Mouse (Mus musculus): Measurements from ENCODE around the gene Limk2.

The Limk2 gene

GRCm38 (mm10) chr11:3370928-3371598, 37.9 kb downstream of the Limk2 start:
- DNase-seq (ENCODE audit: low spot score in 2 of 2) = peak; percentile 61 to 74

- DNase-seq (ENCODE audit: low spot score in 2 of 2) = no peak
Observed at GRCm38 (mm10) chr11:3370162-3370561, 38.8 kb downstream of the Limk2 start.

GRCm38 (mm10) chr11:3369449-3369848, 39.5 kb downstream of the Limk2 start:
- no peak for DNase-seq (ENCODE audit: low spot score in 2 of 2)

GRCm38 (mm10) chr11:3368983-3369382, 40.0 kb downstream of the Limk2 start:
- DNase-seq (ENCODE audit: low spot score in 2 of 2) = no peak

GRCm38 (mm10) chr11:3366411-3366810, 42.6 kb downstream of the Limk2 start:
- DNase-seq (ENCODE audit: low spot score in 2 of 2) = peak; percentile 48 to 49

GRCm38 (mm10) chr11:3362854-3363253, 46.1 kb downstream of the Limk2 start:
- no peak for DNase-seq (ENCODE audit: low spot score in 2 of 2)

- DNase-seq (ENCODE audit: low spot score in 2 of 2) = no peak
Observed at GRCm38 (mm10) chr11:3352990-3353585, 55.9 kb downstream of the Limk2 start.

- DNase-seq (ENCODE audit: low spot score in 2 of 2) = no peak
Observed at GRCm38 (mm10) chr11:3352131-3352530, 56.9 kb downstream of the Limk2 start.

- DNase-seq (ENCODE audit: low spot score in 2 of 2) = no peak
Observed at GRCm38 (mm10) chr11:3349343-3349695, 59.7 kb downstream of the Limk2 start.

- peak in 1 of 2 experiments; percentile 59 for DNase-seq (ENCODE audit: low spot score in 2 of 2)
Observed at GRCm38 (mm10) chr11:3348576-3349342, 60.2 kb downstream of the Limk2 start.

GRCm38 (mm10) chr11:3347835-3348195, 61.2 kb downstream of the Limk2 start:
- DNase-seq (ENCODE audit: low spot score in 2 of 2) = no peak

- peak; percentile 78 to 86 for DNase-seq (ENCODE audit: low spot score in 2 of 2)
Observed at GRCm38 (mm10) chr11:3347091-3347834, 61.7 kb downstream of the Limk2 start.

- no peak for DNase-seq (ENCODE audit: low spot score in 2 of 2)
Observed at GRCm38 (mm10) chr11:3346351-3346750, 62.6 kb downstream of the Limk2 start.

- no peak for DNase-seq (ENCODE audit: low spot score in 2 of 2)
Observed at GRCm38 (mm10) chr11:3344916-3345315, 64.1 kb downstream of the Limk2 start.

- no peak for DNase-seq (ENCODE audit: low spot score in 2 of 2)
Observed at GRCm38 (mm10) chr11:3341476-3341875, 67.5 kb downstream of the Limk2 start.

- no peak for DNase-seq (ENCODE audit: low spot score in 2 of 2)
Observed at GRCm38 (mm10) chr11:3337961-3338360, 71.0 kb downstream of the Limk2 start.

- DNase-seq (ENCODE audit: low spot score in 2 of 2) = no peak
Observed at GRCm38 (mm10) chr11:3337173-3337955, 71.6 kb downstream of the Limk2 start.

- DNase-seq (ENCODE audit: low spot score in 2 of 2) = no peak
Observed at GRCm38 (mm10) chr11:3336602-3337001, 72.4 kb downstream of the Limk2 start.

GRCm38 (mm10) chr11:3335651-3336216, 73.3 kb downstream of the Limk2 start:
- DNase-seq (ENCODE audit: low spot score in 2 of 2) = no peak

GRCm38 (mm10) chr11:3334711-3335316, 74.2 kb downstream of the Limk2 start:
- DNase-seq (ENCODE audit: low spot score in 2 of 2) = peak in 1 of 2 experiments; percentile 58

Measured in urinary bladder, postnatal 36 days (tissue).